Mouse (Mus musculus) CH12.LX (cell line): ENCODE measurements around the gene Arl5b. TPM values are rescaled to one million over a fixed set of nuclear protein-coding genes. Genes with fewer than 3 reads are reported as not detected.

Experiments
- DNase-seq: peaks from one replicate; pipeline ENCODE4 v3.0.0-alpha.2; 2013; ENCODE audit errors: extremely low read depth
- H3K27ac ChIP-seq: 2 replicates; pipeline ENCODE4 v1.5.1; 2012; ENCODE audit warnings: low read depth, mild to moderate bottlenecking, control low read depth, moderate library complexity; ENCODE audit not compliant: insufficient read depth
- H3K27me3 ChIP-seq: replicated peaks from 2 replicates; pipeline ENCODE3; 2012; ENCODE audit warnings: inconsistent platforms
- H3K36me3 ChIP-seq, 2 experiments: replicated peaks in 1 of 2; 2 replicates each; pipeline versions ENCODE3 to v1.6.1; 2012; ENCODE audit warnings: inconsistent platforms in 1 of 2, low read length in 1 of 2, mild to moderate bottlenecking in 1 of 2, mixed read lengths in 1 of 2, moderate library complexity in 1 of 2; ENCODE audit not compliant: control insufficient read depth in 1 of 2, insufficient read depth in 1 of 2
- H3K4me1 ChIP-seq, 2 experiments: 2 replicates each; pipeline ENCODE4 v1.6.1; 2012; ENCODE audit warnings: inconsistent platforms in 1 of 2, moderate library complexity in 1 of 2; ENCODE audit not compliant: insufficient read depth in 2 of 2, control insufficient read depth in 1 of 2
- H3K4me2 ChIP-seq: 2 replicates; pipeline ENCODE4 v1.6.1; 2012; ENCODE audit warnings: low read depth, mild to moderate bottlenecking, control low read depth; ENCODE audit not compliant: poor library complexity, insufficient read depth, severe bottlenecking
- H3K4me3 ChIP-seq, 3 experiments: fragments of 150-350 bp in 1 of 3; sonication (generic) in 1 of 3; replicated peaks in 1 of 3; 2 replicates each; pipeline versions ENCODE3 to v1.5.1; 2011 to 2012; ENCODE audit warnings: low read depth in 2 of 3, low read length in 2 of 3, mild to moderate bottlenecking in 2 of 3, moderate library complexity in 2 of 3, control low read depth in 1 of 3, improper control_type of control experiment in 1 of 3, inconsistent platforms in 1 of 3, mixed read lengths in 1 of 3; ENCODE audit not compliant: poor library complexity in 1 of 3
- H3K79me2 ChIP-seq: replicated peaks from 2 replicates; pipeline ENCODE4 v1.6.1; 2012; ENCODE audit warnings: mild to moderate bottlenecking, moderate library complexity; ENCODE audit not compliant: control insufficient read depth, poor library complexity, insufficient read depth, severe bottlenecking; ENCODE audit errors: extremely low read depth
- H3K9ac ChIP-seq: 2 replicates; pipeline ENCODE4 v1.6.1; 2012; ENCODE audit warnings: low read depth, mild to moderate bottlenecking, control low read depth, moderate library complexity; ENCODE audit not compliant: insufficient read depth
- H3K9me3 ChIP-seq: replicated peaks from 2 replicates; pipeline ENCODE3; 2012; ENCODE audit warnings: low read length, inconsistent platforms, mixed read lengths
- CHD1 ChIP-seq: IDR thresholded peaks from 2 replicates; pipeline ENCODE4 v1.6.1; 2012; ENCODE audit warnings: low read depth, low read length, improper control_type of control experiment, inconsistent platforms
- CHD2 ChIP-seq: IDR thresholded peaks from 2 replicates; pipeline ENCODE4 v1.6.1; 2011; ENCODE audit warnings: low read length, improper control_type of control experiment
- CTCF ChIP-seq, 2 experiments: IDR thresholded peaks in 1 of 2; conservative IDR thresholded peaks in 1 of 2; 2 replicates each; pipeline ENCODE4 v1.5.1; 2011 to 2012; ENCODE audit warnings: low read depth in 2 of 2, low read length in 2 of 2, improper control_type of control experiment in 1 of 2, inconsistent platforms in 1 of 2, mild to moderate bottlenecking in 1 of 2, moderate library complexity in 1 of 2
- E2F4 ChIP-seq: IDR thresholded peaks from 2 replicates; pipeline ENCODE4 v1.6.1; 2011; ENCODE audit warnings: low read depth, low read length, improper control_type of control experiment; ENCODE audit not compliant: insufficient replicate concordance
- HCFC1 ChIP-seq: IDR thresholded peaks from 2 replicates; pipeline ENCODE4 v1.6.1; 2012; ENCODE audit warnings: low read depth, mild to moderate bottlenecking, inconsistent platforms, low read length, improper control_type of control experiment
- JUND ChIP-seq: conservative IDR thresholded peaks from 2 replicates; pipeline ENCODE4 v1.6.1; 2011; ENCODE audit warnings: low read depth, low read length, improper control_type of control experiment
- MAX ChIP-seq: IDR thresholded peaks from 2 replicates; pipeline ENCODE4 v1.6.1; 2011; ENCODE audit warnings: low read length, improper control_type of control experiment
- MEF2A ChIP-seq: IDR thresholded peaks from 2 replicates; pipeline ENCODE4 v1.6.1; 2014; ENCODE audit warnings: low read depth, mild to moderate bottlenecking, inconsistent platforms, low read length, improper control_type of control experiment, borderline replicate concordance
- MYC ChIP-seq: IDR thresholded peaks from 2 replicates; pipeline ENCODE4 v1.6.1; 2011; ENCODE audit warnings: low read depth, mild to moderate bottlenecking, improper control_type of control experiment, low read length
- NELFE ChIP-seq: IDR thresholded peaks from 2 replicates; pipeline ENCODE4 v1.6.1; 2011; ENCODE audit warnings: low read depth, low read length, improper control_type of control experiment
- NRF1 ChIP-seq: IDR thresholded peaks from 2 replicates; pipeline ENCODE4 v1.6.1; 2014; ENCODE audit warnings: low read depth, mild to moderate bottlenecking, inconsistent platforms, low read length, improper control_type of control experiment, moderate library complexity
- POLR2A ChIP-seq: IDR thresholded peaks from 2 replicates; pipeline ENCODE4 v1.6.1; 2011; ENCODE audit warnings: low read depth, mild to moderate bottlenecking, improper control_type of control experiment, low read length
- SIN3A ChIP-seq: IDR thresholded peaks from 2 replicates; pipeline ENCODE4 v1.6.1; 2012; ENCODE audit warnings: low read length, improper control_type of control experiment, inconsistent platforms
- SMC3 ChIP-seq: IDR thresholded peaks from 2 replicates; pipeline ENCODE4 v1.6.1; 2011; ENCODE audit warnings: low read depth, low read length, improper control_type of control experiment
- TBP ChIP-seq: conservative IDR thresholded peaks from 2 replicates; pipeline ENCODE4 v1.6.1; 2011; ENCODE audit warnings: low read depth, low read length, improper control_type of control experiment
- UBTF ChIP-seq: IDR thresholded peaks from 2 replicates; pipeline ENCODE4 v1.6.1; 2012; ENCODE audit warnings: low read depth, mild to moderate bottlenecking, inconsistent platforms, low read length, improper control_type of control experiment, moderate library complexity
- USF2 ChIP-seq: conservative IDR thresholded peaks from 2 replicates; pipeline ENCODE4 v1.6.1; 2011; ENCODE audit warnings: low read depth, low read length, improper control_type of control experiment
- ZC3H11A ChIP-seq: IDR thresholded peaks from 2 replicates; pipeline ENCODE4 v1.6.1; 2012; ENCODE audit warnings: low read depth, mild to moderate bottlenecking, inconsistent platforms, low read length, improper control_type of control experiment
- ZMIZ1 ChIP-seq: IDR thresholded peaks from 2 replicates; pipeline ENCODE4 v1.6.1; 2012; ENCODE audit warnings: low read depth, mild to moderate bottlenecking, inconsistent platforms, low read length, improper control_type of control experiment
- ZNF384 ChIP-seq: IDR thresholded peaks from 2 replicates; pipeline ENCODE4 v1.6.1; 2012; ENCODE audit warnings: low read depth, low read length, improper control_type of control experiment, inconsistent platforms
- dilution Hi-C: fragments of 300-500 bp; cut with MboI; formaldehyde crosslinking; loops from 2 replicates; pipeline ENCODE4 v1.14.3; 2020; ENCODE audit warnings: low sequenced_read_pairs; ENCODE audit not compliant: extremely low pct_unique_long_range_greater_than_20kb, extremely low pct_ligation_motif_present
- in situ Hi-C: fragments of 300-500 bp; cut with MboI; formaldehyde crosslinking; loops from 3 replicates; pipeline ENCODE4 v1.14.3; 2019; ENCODE audit warnings: low sequenced_read_pairs, low pct_ligation_motif_present, low pct_unique_long_range_greater_than_20kb, mixed read lengths
- polyA plus RNA-seq: library from polyadenylated mRNA; unstranded; fragments of >175 nt; gene quantifications from 2 replicates; pipeline ENCODE4 v1.2.1, GENCODE M21; 2012; ENCODE audit warnings: low read depth; ENCODE audit not compliant: insufficient read length
- total RNA-seq, 2 experiments: library from RNA; depleted of rRNA; stranded (reverse); fragments of 300-350 nt in 1 of 2; fragments of >200 nt in 1 of 2; gene quantifications; 2 replicates each; pipeline ENCODE4 v1.2.3; 2012 to 2014

The Arl5b gene
- total and polyA plus RNA-seq, 3 experiments = 4.8 to 7.1 (median 5.0) TPM

DNA sequence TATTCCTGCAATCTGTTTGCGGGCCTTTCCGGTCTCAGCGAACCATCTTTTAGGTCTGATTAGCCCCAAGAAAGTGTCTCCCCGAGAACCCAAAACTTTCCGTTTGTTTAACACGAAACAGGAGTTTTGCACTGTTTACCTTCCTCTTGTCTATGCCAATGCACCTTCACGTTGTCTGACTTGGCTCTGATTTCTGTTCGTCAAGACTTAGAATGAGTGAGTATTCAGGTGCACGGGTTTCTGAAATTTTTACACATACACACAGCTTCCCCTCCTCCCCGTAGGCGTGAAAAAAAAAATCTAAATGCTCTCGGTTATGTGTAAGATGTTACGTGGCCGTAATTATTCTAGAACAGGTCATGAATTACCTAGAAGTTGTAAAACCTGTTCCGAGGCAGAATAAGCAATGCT is 6.6 kb downstream of the Arl5b start:
- Histone ChIP-seq H3K79me2 (no peaks in the 10 kb centered on the region; the same call in 1 of the 2 replicates), H3K4me2 (peak overlapping the region; percentile 90), H3K36me3 (no peaks in the 10 kb centered on the region), H3K9ac (peak overlapping the region; percentile 83), H3K27ac (no peak overlapping the region), H3K4me1 (peaks cover 0 to 13% of the 10 kb centered on the region in 2 experiments; a peak in 2 of 4 replicates), H3K27me3 (no peaks in the 10 kb centered on the region), H3K4me3 (peak overlapping the region; percentile 80 to 87 (median 86)), H3K9me3 (no peaks in the 10 kb centered on the region)
- in situ Hi-C loops (no loop called here), dilution Hi-C loops (no loop called here)
- no peak for TF ChIP-seq TBP
- TF ChIP-seq USF2 = no peak
- 0 out of 2 replicates have a peak, but pooled peaks have one; percentile 3 for TF ChIP-seq SIN3A
- TF ChIP-seq POLR2A = no peak
- TF ChIP-seq CTCF (conservative IDR thresholded peaks at IDR 0.05 in 1 of 2, IDR thresholded peaks at IDR 0.05 in 1 of 2; ENCODE audit: low read depth in 2 of 2, low read length in 2 of 2) = no peak
- peak; percentile 67 for TF ChIP-seq ZNF384
- TF ChIP-seq NELFE = no peak
- TF ChIP-seq MYC = no peak
- TF ChIP-seq CHD2 = no peak
- peak; percentile 12 for DNase-seq

DNA sequence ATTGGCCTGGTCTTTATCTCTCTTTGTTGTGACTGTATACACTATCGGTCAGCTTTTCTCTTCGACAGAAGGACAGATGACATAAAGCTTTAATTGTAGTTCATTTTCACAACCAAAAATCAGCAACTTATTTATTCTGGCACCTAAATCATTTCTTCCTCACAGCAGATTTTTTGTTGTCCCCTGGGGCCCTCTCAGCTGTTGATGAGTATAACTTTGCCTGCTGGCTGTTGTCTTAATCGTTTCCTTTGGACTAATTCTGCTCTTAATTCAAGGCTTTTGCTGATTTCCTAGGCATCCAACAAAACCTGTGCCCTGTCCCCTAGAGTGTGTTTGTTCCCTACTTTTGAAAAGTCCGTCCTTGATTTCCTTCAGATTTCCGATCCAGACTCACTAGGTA is 9.0 kb downstream of the Arl5b start:
- no peak overlapping the region for H3K4me2 ChIP-seq
- no peak overlapping the region for H3K9ac ChIP-seq
- H3K9me3 ChIP-seq = no peaks in the 10 kb centered on the region
- no peaks in the 10 kb centered on the region for H3K27me3 ChIP-seq
- H3K79me2 ChIP-seq = peaks cover 2% of the 10 kb centered on the region; the same call in 1 of the 2 replicates
- DNase-seq = no peak
- no peak overlapping the region for H3K4me3 ChIP-seq
- TF ChIP-seq MEF2A (no peak), ZC3H11A (no peak), CHD1 (no peak), JUND (no peak), MAX (no peak), ZMIZ1 (no peak), UBTF (no peak), HCFC1 (no peak), SMC3 (no peak), NRF1 (no peak), E2F4 (no peak)
- H3K4me1 ChIP-seq = peaks cover 0 to 13% of the 10 kb centered on the region in 2 experiments; a peak in 2 of 4 replicates
- in situ Hi-C loops = no loop called here
- H3K27ac ChIP-seq = no peak overlapping the region
- peaks cover 0 to 2% of the 10 kb centered on the region in 2 experiments for H3K36me3 ChIP-seq
- dilution Hi-C loops = no loop called here
